Mouse (Mus musculus) left cerebral cortex, adult 9 months (tissue): ENCODE data around the gene Wfdc5.
"Not testable (repeated sequence)": the region's sequence is repeated elsewhere in the genome, so short reads cannot be mapped to it uniquely, and the experiment has no call there.

ENCODE experiments used
- DNase-seq, 2 experiments: peaks; one replicate each; pipeline ENCODE4 v3.0.0; 2022; ENCODE audit warnings: low spot score in 2 of 2

Gene Wfdc5

DNA sequence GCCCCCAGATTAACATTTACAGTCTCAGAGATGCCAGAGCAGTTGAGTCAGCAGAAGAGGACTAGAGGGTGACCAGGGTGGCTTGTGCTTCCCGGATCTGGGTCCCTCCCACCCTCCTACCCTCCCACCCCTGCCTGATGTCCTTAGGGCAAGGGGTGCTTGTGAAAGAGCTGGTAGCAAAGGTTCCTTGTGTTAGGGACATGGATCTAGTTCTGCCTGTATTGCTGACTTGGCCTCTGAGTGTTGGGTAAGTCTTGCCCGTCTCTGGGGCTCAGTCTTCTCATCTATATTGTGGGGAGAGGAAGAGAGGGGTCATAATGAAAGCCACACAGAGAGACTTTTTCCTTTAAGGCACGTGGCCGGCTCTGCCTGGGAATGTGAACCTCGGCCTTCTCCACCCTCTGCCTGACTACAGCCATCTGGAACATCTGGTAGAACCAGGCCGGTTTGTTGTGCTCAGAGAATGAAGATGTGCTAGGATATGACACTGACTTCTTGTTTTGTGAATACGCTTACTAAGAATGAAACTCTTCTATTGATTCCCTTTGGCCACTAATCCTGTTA, at the start of gene Wfdc5:
TSS of gene Wfdc5 (minus strand) at position 51 of the 564 bp plus-strand sequence.
- no peak for DNase-seq

- no peak for DNase-seq
These were observed 46.0 kb upstream of the Wfdc5 start for GRCm38 (mm10) chr2:164228361-164229070.

GRCm38 (mm10) chr2:164221522-164221921, 39.0 kb upstream of the Wfdc5 start, which contains the start of gene Wfdc15b:
Gene Wfdc15b, minus strand, starts transcription at chr2:164221660.
- DNase-seq = no peak

GRCm38 (mm10) chr2:164219295-164219694, 36.8 kb upstream of the Wfdc5 start:
- no peak for DNase-seq

DNA sequence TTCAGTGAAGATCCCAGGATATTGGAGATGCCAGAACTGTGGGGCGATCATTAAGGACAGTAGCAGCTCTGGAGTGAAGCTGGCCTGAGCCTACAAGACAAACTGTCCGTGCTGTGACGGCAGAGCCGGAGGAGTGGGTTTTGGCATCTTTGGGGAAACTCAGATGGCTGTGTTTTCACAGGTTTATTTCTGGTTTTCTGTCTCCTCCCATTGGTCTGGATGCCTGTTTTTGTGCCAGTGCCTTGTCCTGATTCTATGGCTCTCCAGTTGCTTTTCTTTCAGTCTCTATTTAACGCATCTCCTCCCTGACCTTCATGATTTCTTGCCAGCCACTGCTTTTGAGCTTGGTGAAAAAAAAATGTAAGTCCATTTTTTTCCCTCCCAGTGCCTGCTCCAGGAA, 30.2 kb upstream of the Wfdc5 start:
- peak in 1 of 2 experiments; percentile 15 for DNase-seq

- DNase-seq = no peak
These were observed 28.4 kb upstream of the Wfdc5 start for GRCm38 (mm10) chr2:164210892-164211291.

DNA sequence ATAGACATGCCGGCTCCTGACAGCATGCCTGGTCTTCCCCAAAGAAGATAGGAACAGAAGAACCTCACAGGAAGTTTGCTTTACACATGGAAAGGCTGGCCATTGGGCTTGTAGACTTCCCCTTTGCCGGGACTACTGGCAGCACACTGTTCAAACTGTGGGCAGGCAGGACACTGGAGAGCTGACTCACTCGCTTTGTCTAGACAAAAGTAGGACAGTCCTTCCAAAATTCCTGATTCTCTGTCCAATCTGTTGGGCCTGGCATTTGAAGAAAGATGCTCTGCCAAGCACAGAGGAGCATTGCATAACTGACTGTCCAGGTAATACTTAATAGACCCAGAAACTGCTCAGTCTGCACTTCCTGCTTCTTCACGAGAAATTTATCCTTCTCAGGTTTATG, 24.1 kb upstream of the Wfdc5 start:
- DNase-seq = peak in 1 of 2 experiments; percentile 19

- not testable (repeated sequence) for DNase-seq
These were observed 23.5 kb upstream of the Wfdc5 start for GRCm38 (mm10) chr2:164206011-164206410.

GRCm38 (mm10) chr2:164199626-164200327, 17.2 kb upstream of the Wfdc5 start, which contains the start of gene Wfdc15a:
Gene Wfdc15a, minus strand, starts transcription at chr2:164200130.
- no peak for DNase-seq

- no peak for DNase-seq
These were observed 14.1 kb upstream of the Wfdc5 start for GRCm38 (mm10) chr2:164196700-164196990.

GRCm38 (mm10) chr2:164195971-164196699, 13.6 kb upstream of the Wfdc5 start:
- DNase-seq = no peak

- DNase-seq = no peak
These were observed 12.6 kb upstream of the Wfdc5 start for GRCm38 (mm10) chr2:164194959-164195630.

DNA sequence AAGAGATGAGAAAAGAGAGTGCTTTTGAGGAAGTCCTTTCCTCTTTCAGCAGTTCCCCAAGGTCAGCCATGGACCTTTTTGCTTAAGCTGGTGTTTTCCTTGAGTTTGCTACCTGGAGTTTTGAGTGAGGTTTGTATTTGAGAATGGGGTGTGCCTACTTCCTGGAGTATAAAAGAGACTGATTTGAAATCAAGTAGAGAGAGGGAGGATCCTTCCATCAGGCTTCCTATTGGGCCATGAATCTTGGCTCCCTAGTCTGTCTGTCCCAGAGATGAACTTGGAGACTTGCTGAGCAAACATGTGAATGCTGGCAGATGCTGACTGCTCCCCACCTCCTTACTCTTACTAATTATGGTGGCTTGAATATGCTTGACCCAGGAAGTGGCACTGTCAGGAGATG, 9.7 kb upstream of the Wfdc5 start:
- no peak for DNase-seq

DNA sequence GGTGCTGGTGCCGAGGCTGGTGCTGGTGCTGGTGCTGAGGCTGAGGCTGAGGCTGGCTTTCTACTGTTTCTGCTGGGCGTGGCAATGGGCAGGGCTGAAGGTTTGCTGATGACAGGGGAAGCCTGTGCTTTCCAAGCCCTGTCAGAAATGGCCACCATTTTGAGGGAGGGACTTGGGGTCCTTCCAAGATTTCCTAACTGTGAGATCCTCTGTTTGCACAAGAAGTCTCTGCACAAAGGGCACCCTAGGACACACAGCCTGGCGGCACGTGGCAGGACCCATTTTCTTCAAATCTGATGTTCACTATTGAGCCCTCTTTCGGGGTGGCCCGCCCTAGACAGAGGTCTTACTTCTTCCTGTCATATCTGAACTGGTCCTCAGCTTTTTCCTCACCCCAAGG, 8.0 kb upstream of the Wfdc5 start, which contains the start of gene Wfdc12:
TSS of gene Wfdc12 (minus strand) at position 33 of the 400 bp plus-strand sequence.
- DNase-seq = no peak

- no peak for DNase-seq
These were observed 6.2 kb upstream of the Wfdc5 start for GRCm38 (mm10) chr2:164188722-164189121.

DNA sequence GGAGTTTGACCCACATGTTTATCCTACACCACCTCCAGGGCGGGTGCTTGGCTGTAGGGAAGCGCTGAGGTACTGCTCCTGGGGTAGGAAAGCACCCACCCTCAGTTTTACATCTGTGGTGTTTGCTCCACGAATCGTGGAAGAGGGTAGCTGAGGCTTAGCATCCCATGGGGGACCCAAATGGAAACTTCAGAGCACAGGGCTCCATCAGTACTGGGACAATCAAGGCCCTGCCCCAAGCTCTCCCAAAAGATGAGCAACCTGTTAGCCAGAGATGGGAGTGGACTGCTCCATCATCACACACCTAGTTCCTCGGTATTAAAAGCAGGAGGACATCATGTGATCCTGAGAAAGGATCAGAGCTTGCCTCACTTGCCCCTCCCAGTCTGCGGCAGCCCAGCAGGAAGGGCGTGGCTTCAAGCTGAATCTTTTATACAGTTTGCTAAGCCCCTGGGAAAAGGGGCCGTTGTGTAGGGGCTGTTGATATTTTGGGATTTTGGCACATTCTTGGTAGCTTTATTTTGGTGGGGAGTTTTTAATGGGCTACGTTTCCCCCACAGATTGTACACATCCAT, 1.7 kb upstream of the Wfdc5 start:
- DNase-seq = no peak

GRCm38 (mm10) chr2:164183340-164183739, 798 bp upstream of the Wfdc5 start:
- no peak for DNase-seq

GRCm38 (mm10) chr2:164180770-164181169, 1.8 kb downstream of the Wfdc5 start:
- no peak for DNase-seq

DNA sequence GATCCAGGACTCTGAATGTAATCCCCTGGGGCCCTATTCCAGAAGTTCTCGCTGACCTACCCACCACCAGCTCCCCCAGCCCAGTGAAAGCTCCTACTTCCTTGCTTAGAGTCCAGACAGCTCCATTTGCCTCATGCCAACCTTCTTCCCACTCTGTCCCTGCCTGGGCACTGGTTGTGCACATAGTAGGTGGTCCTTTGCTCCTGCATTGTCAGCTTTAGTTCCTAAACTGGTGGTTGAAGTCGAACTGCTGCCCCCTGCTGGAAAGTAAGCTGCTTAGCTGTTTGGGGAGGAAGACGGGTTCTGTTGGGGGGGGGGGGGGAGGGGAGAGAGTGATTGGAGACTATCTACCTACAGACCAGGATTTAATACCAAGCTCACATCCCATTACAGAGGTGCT, 2.4 kb downstream of the Wfdc5 start:
- no peak for DNase-seq

DNA sequence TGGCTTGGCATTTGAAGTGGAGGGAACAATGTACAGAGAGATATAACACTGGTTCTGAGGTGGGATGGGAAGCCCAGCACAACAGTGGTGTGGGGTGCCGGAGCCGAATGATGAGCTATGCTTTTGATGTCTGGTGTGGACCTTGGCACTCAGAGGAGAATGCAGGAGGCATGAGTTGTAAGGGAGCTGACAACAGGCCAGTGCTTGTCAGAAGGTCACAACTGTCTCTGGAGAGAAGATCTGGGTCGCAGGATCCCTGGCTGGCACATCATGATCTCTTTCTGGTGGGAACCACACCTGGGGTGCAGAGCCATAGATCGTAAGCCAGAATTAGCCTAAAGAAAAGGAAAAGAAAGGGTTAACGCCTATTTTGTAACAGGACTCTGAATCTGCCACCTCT, 4.7 kb downstream of the Wfdc5 start:
- DNase-seq = no peak

- no peak for DNase-seq
These were observed 6.7 kb downstream of the Wfdc5 start for GRCm38 (mm10) chr2:164175850-164176249.
